Mouse (Mus musculus) macrophage (primary cell): ENCODE data around the gene Per3. TPM values are rescaled to one million over a fixed set of nuclear protein-coding genes. Genes with fewer than 3 reads are reported as not detected.

ENCODE experiments used
- H3K27ac ChIP-seq: fragments of 350-480 bp; formaldehyde crosslinking; 2 replicates; pipeline ENCODE4 v1.9.0; 2021
- H3K36me3 ChIP-seq: fragments of 350-480 bp; formaldehyde crosslinking; 2 replicates; pipeline ENCODE4 v1.9.0; 2021; ENCODE audit errors: inconsistent target
- H3K4me3 ChIP-seq: fragments of 350-480 bp; formaldehyde crosslinking; 2 replicates; pipeline ENCODE4 v1.9.0; 2021; ENCODE audit errors: inconsistent target
- H3K79me2 ChIP-seq: fragments of 350-480 bp; formaldehyde crosslinking; 2 replicates; pipeline ENCODE4 v1.9.0; 2021; ENCODE audit errors: inconsistent target
- WGBS: methylation state at CpG from one replicate; pipeline ENCODE4 v1.1.7; 2026; ENCODE audit warnings: inconsistent platforms; ENCODE audit not compliant: missing documents; 5-methylcytosine and 5-hydroxymethylcytosine counted together
- polyA plus RNA-seq: library from polyadenylated mRNA; stranded (reverse); fragments of 250-400 nt; gene quantifications from 3 replicates; pipeline ENCODE4 v1.2.4, GENCODE M21; 2018; ENCODE audit warnings: inconsistent platforms

The Per3 gene
- polyA plus RNA-seq, 1 experiment from 2014 or later = 1.4 TPM

DNA sequence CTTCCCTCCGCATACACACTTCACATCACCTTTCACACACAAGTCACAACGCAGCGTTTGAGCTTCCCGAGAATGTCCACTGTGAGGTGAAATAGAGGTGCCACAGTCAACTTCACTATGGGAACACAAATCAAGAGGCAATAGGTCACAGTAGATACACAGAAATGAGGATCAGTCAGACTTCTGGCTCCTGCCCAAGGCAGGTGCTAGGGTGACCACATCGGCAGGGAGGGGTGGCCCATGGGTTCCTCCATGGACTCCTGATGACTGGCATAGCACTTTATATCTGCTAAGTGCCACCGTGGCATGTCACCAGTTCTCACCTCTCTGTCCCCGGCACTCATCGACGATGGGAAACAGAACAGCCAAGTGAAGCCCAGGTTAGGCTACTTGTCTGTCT lies 45.8 kb downstream of the Per3 start:
- Histone ChIP-seq H3K4me3 (no peak overlapping the region), H3K27ac (no peak overlapping the region), H3K36me3 (no peaks in the 10 kb centered on the region), H3K79me2 (no peaks in the 10 kb centered on the region)
- WGBS = 98% methylated on average over 9 of the region's 9 CpGs

DNA sequence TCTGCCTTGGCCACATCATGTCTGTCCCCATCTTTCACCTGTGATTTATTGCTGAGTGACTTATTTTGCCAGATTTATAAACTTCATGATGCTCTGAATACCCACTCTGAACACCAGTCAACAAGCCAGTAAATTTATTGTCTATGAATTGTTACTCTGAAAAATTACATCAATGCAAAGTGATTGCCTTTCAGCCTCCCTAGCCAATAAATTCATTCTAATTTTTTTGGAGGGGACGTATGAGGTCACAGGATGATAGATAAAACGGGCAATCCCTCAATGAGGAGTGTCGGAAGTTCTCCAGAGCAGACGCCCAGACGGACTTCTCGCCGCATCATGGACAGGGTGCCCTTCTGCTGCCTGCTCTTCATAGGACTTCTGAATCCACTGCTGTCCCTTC lies 47.7 kb downstream of the Per3 start, which contains the start of gene Uts2:
Gene Uts2 (plus strand): TSS at position 301 of the 400 bp plus-strand sequence.
- no peak within 1 kb of the TSS for H3K4me3 ChIP-seq
- H3K79me2 ChIP-seq = no peaks in the 10 kb centered on the region
- H3K36me3 ChIP-seq = no peaks in the 10 kb centered on the region
- H3K27ac ChIP-seq = no peak within 1 kb of the TSS
- 92% methylated on average over 7 of the region's 7 CpGs for WGBS

GRCm38 (mm10) chr4:150990148-150990547 lies 54.3 kb downstream of the Per3 start:
- 47% methylated on average over 5 of the region's 6 CpGs for WGBS
- Histone ChIP-seq H3K79me2 (no peaks in the 10 kb centered on the region), H3K36me3 (no peaks in the 10 kb centered on the region), H3K27ac (no peak overlapping the region), H3K4me3 (no peak overlapping the region)

DNA sequence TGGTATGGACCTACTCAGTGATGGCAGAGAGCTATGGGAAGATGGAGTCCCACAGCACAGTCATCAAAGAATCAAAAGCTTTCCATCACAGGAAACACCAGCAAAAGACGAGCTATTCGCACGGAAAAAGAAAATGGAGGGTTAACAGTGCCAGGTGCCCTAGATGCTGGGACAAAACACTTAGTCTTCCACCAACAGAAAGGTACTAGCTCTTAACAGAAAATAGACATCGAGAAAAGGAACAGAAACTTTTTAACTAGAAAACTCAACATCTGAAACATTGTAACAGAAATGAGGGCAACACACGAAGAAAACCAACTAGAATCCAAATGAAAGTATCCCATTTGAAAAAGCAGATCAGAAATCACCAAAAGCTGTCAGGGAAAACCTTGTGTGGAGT lies 64.3 kb downstream of the Per3 start:
- no peaks in the 10 kb centered on the region for H3K79me2 ChIP-seq
- no peak overlapping the region for H3K27ac ChIP-seq
- no peaks in the 10 kb centered on the region for H3K36me3 ChIP-seq
- no peak overlapping the region for H3K4me3 ChIP-seq
- WGBS = 79% methylated on average over 5 of the region's 5 CpGs

GRCm38 (mm10) chr4:150979455-150979854 lies 65.0 kb downstream of the Per3 start:
- WGBS = 88% methylated on average over 7 of the region's 9 CpGs
- no peak overlapping the region for H3K4me3 ChIP-seq
- H3K27ac ChIP-seq = no peak overlapping the region
- H3K79me2 ChIP-seq = no peaks in the 10 kb centered on the region
- H3K36me3 ChIP-seq = no peaks in the 10 kb centered on the region

DNA sequence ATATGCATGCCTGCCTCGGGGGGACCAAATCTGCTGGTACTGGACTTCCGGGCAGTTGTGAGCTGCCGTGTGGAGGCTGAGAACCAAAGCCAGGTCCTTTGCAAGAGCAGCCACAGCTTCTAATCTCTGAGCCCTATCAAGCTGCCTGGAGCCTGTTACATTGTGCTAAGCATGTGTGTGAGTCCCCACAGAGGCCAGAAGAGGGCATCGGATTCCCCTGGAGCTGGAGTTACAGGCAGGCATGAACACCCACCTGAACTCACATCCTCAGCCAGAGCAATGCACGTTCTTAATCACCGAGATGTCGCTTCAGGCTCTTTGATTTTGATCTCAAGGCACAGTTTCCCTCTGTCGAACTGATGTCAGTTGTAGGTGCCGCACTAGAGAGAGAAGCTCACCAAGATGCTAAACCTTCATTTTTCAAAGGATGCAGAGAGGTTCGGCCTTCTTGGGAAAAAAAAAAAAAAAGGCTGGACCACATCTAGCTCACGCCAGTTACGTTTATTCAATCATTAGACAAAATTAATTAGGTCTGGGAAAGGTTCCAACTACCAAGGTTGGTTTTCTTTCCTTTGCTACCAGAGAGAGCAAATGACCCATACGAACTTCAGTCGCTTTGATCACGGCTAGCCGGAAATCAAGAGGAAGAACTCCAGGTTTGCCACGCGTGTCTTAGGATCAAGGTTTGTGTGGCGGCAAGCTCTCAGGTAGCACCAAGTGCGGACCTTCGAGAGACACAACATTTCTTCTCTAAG lies 66.1 kb downstream of the Per3 start:
- 93% methylated on average over 21 of the region's 21 CpGs for WGBS
- Histone ChIP-seq H3K79me2 (no peaks in the 10 kb centered on the region), H3K27ac (no peak overlapping the region), H3K4me3 (no peak overlapping the region), H3K36me3 (no peaks in the 10 kb centered on the region)

DNA sequence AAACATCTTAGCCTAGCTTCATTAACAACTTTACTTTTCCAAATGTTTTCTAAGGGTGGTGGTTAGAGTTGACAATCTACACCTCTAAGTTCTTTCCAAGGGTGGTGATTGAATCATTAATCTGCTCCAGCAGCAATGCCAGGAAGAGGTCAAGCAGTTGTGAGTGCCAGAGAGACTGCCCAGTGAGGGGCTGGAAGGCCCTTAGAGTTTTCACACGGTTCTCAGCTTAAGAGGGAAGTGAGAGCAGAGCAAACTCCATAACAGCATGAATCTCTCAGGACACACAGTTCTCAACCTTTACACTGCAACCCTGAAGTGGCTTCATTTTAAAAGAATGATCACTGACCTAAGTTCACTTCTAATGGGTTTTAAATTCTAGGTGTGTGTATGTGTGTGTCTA lies 69.3 kb downstream of the Per3 start:
- Histone ChIP-seq H3K27ac (no peak overlapping the region), H3K36me3 (no peaks in the 10 kb centered on the region), H3K79me2 (no peaks in the 10 kb centered on the region), H3K4me3 (no peak overlapping the region)
- 0% methylated on average over 1 of the region's 1 CpGs for WGBS

DNA sequence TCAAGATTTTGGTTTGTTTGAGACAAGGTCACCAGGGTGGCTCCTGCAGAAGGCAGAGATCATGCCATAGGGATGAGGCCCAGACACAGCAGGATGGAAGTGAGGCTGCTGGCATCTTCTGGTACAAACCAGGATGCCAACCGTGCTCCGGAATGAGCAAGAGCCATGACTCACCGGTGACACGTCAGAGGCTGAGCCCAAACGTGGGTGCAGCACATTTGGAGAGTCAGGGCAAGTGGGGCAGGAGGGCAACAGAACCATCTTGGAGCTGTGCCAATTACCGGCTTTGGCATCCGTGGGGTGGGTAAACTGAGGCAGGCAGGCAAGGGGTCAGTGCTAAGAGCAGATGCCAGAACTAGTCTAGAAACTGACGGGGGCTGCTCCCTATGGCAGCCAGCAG lies 71.2 kb downstream of the Per3 start:
- Histone ChIP-seq H3K27ac (no peak overlapping the region), H3K4me3 (no peak overlapping the region), H3K36me3 (no peaks in the 10 kb centered on the region), H3K79me2 (no peaks in the 10 kb centered on the region)
- 81% methylated on average over 8 of the region's 8 CpGs for whole genome bisulfite sequencing

GRCm38 (mm10) chr4:150968956-150969355 lies 75.5 kb downstream of the Per3 start:
- 81% methylated on average over 8 of the region's 8 CpGs for WGBS
- Histone ChIP-seq H3K27ac (no peak overlapping the region), H3K79me2 (no peaks in the 10 kb centered on the region), H3K36me3 (no peaks in the 10 kb centered on the region), H3K4me3 (no peak overlapping the region)

- no peak overlapping the region for H3K27ac ChIP-seq
- 21% methylated on average over 7 of the region's 7 CpGs for WGBS
- no peaks in the 10 kb centered on the region for H3K36me3 ChIP-seq
- H3K4me3 ChIP-seq = no peak overlapping the region
- H3K79me2 ChIP-seq = no peaks in the 10 kb centered on the region
Observed at GRCm38 (mm10) chr4:150966556-150966955, 77.9 kb downstream of the Per3 start.

GRCm38 (mm10) chr4:150965555-150965951 lies 78.9 kb downstream of the Per3 start:
- Histone ChIP-seq H3K4me3 (no peak overlapping the region), H3K36me3 (no peaks in the 10 kb centered on the region), H3K79me2 (no peaks in the 10 kb centered on the region), H3K27ac (no peak overlapping the region)
- WGBS = 80% methylated on average over 11 of the region's 11 CpGs

DNA sequence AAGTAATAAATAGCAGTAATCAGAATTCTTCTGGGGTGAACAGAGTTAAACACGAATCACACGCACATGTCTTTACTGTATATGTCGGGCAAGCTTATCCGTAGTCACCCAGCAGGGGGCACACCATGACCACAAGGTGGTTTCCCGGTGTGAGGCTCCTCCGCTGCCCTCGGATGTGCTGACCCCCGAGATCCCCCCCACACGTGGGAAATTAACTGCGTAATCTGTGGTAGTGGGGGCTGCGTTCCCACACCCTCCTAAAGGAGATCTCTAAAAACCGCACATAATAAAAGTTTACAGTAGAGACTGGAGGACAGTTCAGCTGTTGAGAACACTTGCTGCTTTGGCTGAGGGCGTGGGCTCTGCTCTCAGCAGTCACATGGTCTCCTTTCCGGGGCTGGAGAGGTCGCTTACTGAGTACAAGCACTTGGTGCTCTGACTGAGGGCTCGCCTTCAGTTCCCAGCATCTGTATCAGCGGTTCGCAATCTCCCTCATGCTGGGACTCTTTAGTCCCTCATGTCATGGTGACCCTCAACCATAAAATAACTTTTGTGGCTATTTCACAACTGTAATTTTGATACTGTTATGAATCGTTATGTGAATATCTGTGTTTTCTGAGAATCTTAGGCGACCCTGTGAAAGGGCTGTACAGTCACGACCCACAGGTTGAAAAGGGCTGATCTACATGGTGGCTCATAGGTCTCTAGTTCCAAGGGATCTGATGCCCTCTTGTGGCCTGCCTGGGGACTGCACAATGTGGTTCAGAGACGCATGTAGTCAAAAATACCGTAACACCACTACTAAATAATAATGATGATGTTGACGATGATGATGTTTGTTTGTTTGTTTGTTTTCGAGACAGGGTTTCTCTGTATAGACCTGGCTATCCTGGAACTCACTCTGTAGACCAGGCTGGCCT lies 79.6 kb downstream of the Per3 start:
- Histone ChIP-seq H3K4me3 (peak overlapping the region; percentile 19), H3K79me2 (no peaks in the 10 kb centered on the region), H3K36me3 (no peaks in the 10 kb centered on the region), H3K27ac (no peak overlapping the region)
- 6% methylated on average over 25 of the region's 25 CpGs for WGBS

- no peaks in the 10 kb centered on the region for H3K79me2 ChIP-seq
- 62% methylated on average over 2 of the region's 2 CpGs for WGBS
- H3K4me3 ChIP-seq = no peak overlapping the region
- no peak overlapping the region for H3K27ac ChIP-seq
- no peaks in the 10 kb centered on the region for H3K36me3 ChIP-seq
Observed at GRCm38 (mm10) chr4:150963711-150964110, 80.8 kb downstream of the Per3 start.

- H3K4me3 ChIP-seq = no peak overlapping the region
- H3K79me2 ChIP-seq = no peaks in the 10 kb centered on the region
- WGBS = 68% methylated on average over 6 of the region's 6 CpGs
- H3K27ac ChIP-seq = no peak overlapping the region
- no peaks in the 10 kb centered on the region for H3K36me3 ChIP-seq
Observed at GRCm38 (mm10) chr4:150962231-150962630, 82.2 kb downstream of the Per3 start.

- H3K36me3 ChIP-seq = no peaks in the 10 kb centered on the region
- H3K4me3 ChIP-seq = no peak overlapping the region
- no peak overlapping the region for H3K27ac ChIP-seq
- H3K79me2 ChIP-seq = no peaks in the 10 kb centered on the region
- WGBS = 80% methylated on average over 7 of the region's 7 CpGs
Observed at GRCm38 (mm10) chr4:150958536-150958935, 85.9 kb downstream of the Per3 start.
